Mouse (Mus musculus): ENCODE measurements at regions not wholly inside any gene's neighbourhood (a gene's known extent, or its start where the extent isn't known, plus 50 kb on each side); places are given as distances from the start of the nearest gene placed in this dataset.

DNA sequence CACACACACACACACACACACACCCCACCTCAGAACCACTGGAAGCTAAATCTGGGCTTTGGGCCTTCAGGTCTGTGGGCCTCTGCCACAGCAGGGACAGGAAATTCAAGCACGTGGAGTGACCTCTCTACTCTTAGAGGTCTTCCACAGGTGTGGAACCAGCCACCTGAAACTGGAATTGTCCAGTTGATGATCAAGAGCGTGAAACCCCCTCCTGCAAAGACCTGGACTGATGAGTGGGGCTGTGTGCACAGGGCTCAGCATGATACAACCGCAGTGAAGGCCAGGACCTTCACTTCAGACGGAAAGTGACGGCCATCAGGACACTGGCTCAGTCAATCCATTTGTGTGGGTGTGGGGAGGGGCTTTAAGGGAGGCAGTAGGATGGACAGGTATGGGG is 72.5 kb downstream of the Sik1 start:
- TF ChIP-seq GATA1 (IDR thresholded peaks at IDR 0.05; ENCODE audit: borderline replicate concordance, low read length) (no peak), FLI1 (IDR thresholded peaks at IDR 0.05; ENCODE audit: low read length) (no peak)
